Mouse (Mus musculus): ENCODE data around the gene Ksr2. TPM values are rescaled to one million over a fixed set of nuclear protein-coding genes. Genes with fewer than 3 reads are reported as not detected.
"Not testable (repeated sequence)": the region's sequence is repeated elsewhere in the genome, so short reads cannot be mapped to it uniquely, and the experiment has no call there.

Gene Ksr2
- polyA plus RNA-seq, 1 experiment from 2014 or later: 0.15 TPM

DNA sequence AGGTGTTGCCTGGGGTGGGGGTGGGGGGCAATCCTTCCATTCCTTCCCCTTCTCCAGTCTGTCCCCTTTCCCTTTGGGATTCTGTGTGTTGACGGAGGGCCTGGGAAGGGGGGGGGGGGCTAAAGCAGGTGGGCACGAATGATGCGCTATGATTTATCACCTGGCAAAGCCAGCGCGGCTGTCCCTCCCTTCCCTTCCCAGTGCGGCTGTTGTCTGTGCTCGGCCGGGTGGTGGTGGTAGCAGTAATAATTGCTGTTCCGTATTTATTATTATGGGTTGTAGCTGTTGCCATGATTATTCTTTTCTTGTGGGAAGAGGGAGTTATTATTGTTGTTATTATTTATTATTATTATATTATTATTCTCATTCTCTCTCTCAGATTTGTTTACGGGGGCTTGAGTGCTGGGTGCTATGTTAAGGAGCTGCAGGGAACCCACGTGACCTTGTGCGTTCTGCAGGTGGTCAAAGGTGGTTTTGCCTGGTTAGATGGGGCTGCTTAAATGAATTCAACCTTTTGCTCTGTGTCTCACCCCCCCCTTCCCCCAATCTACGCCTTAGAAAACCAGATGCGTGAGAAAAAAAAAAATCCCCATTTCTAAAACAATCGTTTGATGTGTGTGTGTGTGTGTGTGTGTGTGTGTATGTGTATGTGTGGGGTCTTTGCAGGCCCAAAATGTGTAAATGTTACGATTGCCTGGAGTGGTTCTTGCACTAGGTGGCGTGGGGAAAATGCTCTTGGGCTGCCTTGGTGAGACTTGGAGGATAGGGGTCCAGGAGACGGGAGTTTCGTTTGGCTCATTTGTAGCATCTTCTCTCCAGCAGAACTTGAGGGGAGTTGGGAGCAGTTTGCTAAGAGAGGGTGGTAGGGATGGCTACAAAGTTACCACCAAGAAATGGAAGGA is 1.5 kb downstream of the Ksr2 start:
- Histone ChIP-seq H3K4me3 (no peak overlapping the region), H3K4me1 (peaks cover 13% of the 10 kb centered on the region), H3K36me3 (no peaks in the 10 kb centered on the region), H3K27me3 (peaks cover 78% of the 10 kb centered on the region), H3K9me3 (no peaks in the 10 kb centered on the region), H3K27ac (no peak overlapping the region), H3K9ac (no peak overlapping the region), H3K4me2 (replicated peaks) (0 out of 2 replicates have a peak overlapping the region, but pooled peaks have one; percentile 99)
- no peak for ATAC-seq (ENCODE audit: low FRiP score, low read depth)
- WGBS: 25% methylated on average over 19 of the region's 19 CpGs

- Histone ChIP-seq H3K9ac (no peak overlapping the region), H3K36me3 (no peaks in the 10 kb centered on the region), H3K27me3 (peaks cover 56% of the 10 kb centered on the region), H3K9me3 (no peaks in the 10 kb centered on the region), H3K4me1 (peaks cover 13% of the 10 kb centered on the region), H3K4me3 (no peak overlapping the region), H3K27ac (no peak overlapping the region), H3K4me2 (replicated peaks) (no peak overlapping the region)
- WGBS: 75% methylated on average over 2 of the region's 2 CpGs
- no peak for ATAC-seq (ENCODE audit: low FRiP score, low read depth)
These were observed 3.6 kb downstream of the Ksr2 start for GRCm38 (mm10) chr5:117417442-117417841.

- WGBS: 90% methylated on average over 7 of the region's 7 CpGs
These were observed 19.7 kb downstream of the Ksr2 start for GRCm38 (mm10) chr5:117433501-117433900.

GRCm38 (mm10) chr5:117440261-117440660 is 26.5 kb downstream of the Ksr2 start:
- Histone ChIP-seq H3K36me3 (no peaks in the 10 kb centered on the region), H3K27ac (no peak overlapping the region), H3K4me1 (peaks cover 16% of the 10 kb centered on the region), H3K4me3 (no peak overlapping the region), H3K4me2 (replicated peaks) (no peak overlapping the region), H3K9ac (no peak overlapping the region), H3K27me3 (no peaks in the 10 kb centered on the region), H3K9me3 (no peaks in the 10 kb centered on the region)
- 94% methylated on average over 11 of the region's 11 CpGs for WGBS
- no peak for ATAC-seq (ENCODE audit: low FRiP score, low read depth)

More at GRCm38 (mm10) chr5:117433501-117433900, 19.7 kb downstream of the Ksr2 start:
- H3K4me3 ChIP-seq; H3K9me3 ChIP-seq; H3K9ac ChIP-seq; H3K4me2 ChIP-seq (replicated peaks); H3K27me3 ChIP-seq; ATAC-seq (ENCODE audit: low FRiP score, low read depth); H3K4me1 ChIP-seq; H3K27ac ChIP-seq; H3K36me3 ChIP-seq: not testable (repeated sequence)

GRCm38 (mm10) chr5:117441242-117441842 is 27.5 kb downstream of the Ksr2 start:
- Histone ChIP-seq H3K27ac (no peak overlapping the region; the same call in 1 of the 2 replicates), H3K36me3 (no peaks in the 10 kb centered on the region), H3K4me2 (replicated peaks) (no peak overlapping the region), H3K4me1 (peaks cover 16% of the 10 kb centered on the region), H3K4me3 (no peak overlapping the region), H3K9ac (no peak overlapping the region), H3K27me3 (no peaks in the 10 kb centered on the region), H3K9me3 (no peaks in the 10 kb centered on the region)
- 47% methylated on average over 18 of the region's 18 CpGs for WGBS
- ATAC-seq (ENCODE audit: low FRiP score, low read depth): no peak

- H3K4me3 ChIP-seq: no peak overlapping the region
- WGBS: 71% methylated on average over 12 of the region's 12 CpGs
- no peak overlapping the region for H3K9ac ChIP-seq
- no peaks in the 10 kb centered on the region for H3K36me3 ChIP-seq
- no peaks in the 10 kb centered on the region for H3K9me3 ChIP-seq
- peak; percentile 54; the same call in 1 of the 2 replicates for ATAC-seq (ENCODE audit: low FRiP score, low read depth)
- no peak overlapping the region for H3K4me2 ChIP-seq (replicated peaks)
- peaks cover 3% of the 10 kb centered on the region; the same call in 1 of the 2 replicates for H3K27me3 ChIP-seq
- peaks cover 16% of the 10 kb centered on the region for H3K4me1 ChIP-seq
- H3K27ac ChIP-seq: peak overlapping the region; percentile 39; the same call in 1 of the 2 replicates
These were observed 28.5 kb downstream of the Ksr2 start for GRCm38 (mm10) chr5:117442157-117442765.

- H3K36me3 ChIP-seq: no peaks in the 10 kb centered on the region
- H3K4me3 ChIP-seq: no peak overlapping the region
- peaks cover 16% of the 10 kb centered on the region for H3K4me1 ChIP-seq
- peaks cover 8% of the 10 kb centered on the region; the same call in 1 of the 2 replicates for H3K27me3 ChIP-seq
- no peak overlapping the region for H3K4me2 ChIP-seq (replicated peaks)
- 91% methylated on average over 4 of the region's 4 CpGs for WGBS
- no peaks in the 10 kb centered on the region for H3K9me3 ChIP-seq
- no peak overlapping the region for H3K9ac ChIP-seq
- H3K27ac ChIP-seq: no peak overlapping the region
- no peak for ATAC-seq (ENCODE audit: low FRiP score, low read depth)
These were observed 29.3 kb downstream of the Ksr2 start for GRCm38 (mm10) chr5:117443141-117443540.

- H3K36me3 ChIP-seq: no peaks in the 10 kb centered on the region
- no peaks in the 10 kb centered on the region for H3K9me3 ChIP-seq
- H3K4me1 ChIP-seq: peaks cover 16% of the 10 kb centered on the region
- whole genome bisulfite sequencing: 91% methylated on average over 6 of the region's 6 CpGs
- no peak overlapping the region for H3K27ac ChIP-seq
- ATAC-seq (ENCODE audit: low FRiP score, low read depth): no peak
- no peak overlapping the region for H3K4me3 ChIP-seq
- no peak overlapping the region for H3K4me2 ChIP-seq (replicated peaks)
- no peak overlapping the region for H3K9ac ChIP-seq
- peaks cover 8% of the 10 kb centered on the region; the same call in 1 of the 2 replicates for H3K27me3 ChIP-seq
These were observed 30.1 kb downstream of the Ksr2 start for GRCm38 (mm10) chr5:117443902-117444301.

GRCm38 (mm10) chr5:117447698-117448097 is 33.9 kb downstream of the Ksr2 start:
- Histone ChIP-seq H3K4me3 (no peak overlapping the region), H3K27ac (no peak overlapping the region), H3K4me2 (replicated peaks) (no peak overlapping the region), H3K4me1 (no peaks in the 10 kb centered on the region), H3K27me3 (peaks cover 8% of the 10 kb centered on the region; the same call in 1 of the 2 replicates), H3K9me3 (no peaks in the 10 kb centered on the region), H3K36me3 (no peaks in the 10 kb centered on the region), H3K9ac (no peak overlapping the region)
- ATAC-seq (ENCODE audit: low FRiP score, low read depth): no peak
- WGBS: 43% methylated on average over 6 of the region's 6 CpGs

DNA sequence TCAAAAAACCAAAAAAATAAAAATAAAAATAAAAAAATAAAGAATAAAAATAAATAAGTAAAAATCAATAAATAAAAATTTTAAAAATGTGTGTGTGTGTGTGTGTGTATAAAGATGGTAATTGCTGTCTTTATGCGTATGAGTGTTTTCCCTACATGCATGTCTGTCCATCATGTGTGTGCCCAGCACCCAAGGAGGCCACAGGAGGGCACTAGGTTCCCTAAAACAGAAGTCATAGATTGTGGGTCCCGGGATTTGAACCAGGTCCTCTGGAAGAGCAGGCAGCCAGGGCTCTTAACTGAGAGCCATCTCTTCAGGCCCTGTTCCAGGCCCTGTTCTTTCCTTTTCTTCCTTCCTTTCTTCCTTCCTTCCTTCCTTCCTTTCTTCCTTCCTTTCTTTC is 38.2 kb downstream of the Ksr2 start:
- Histone ChIP-seq H3K4me3 (no peak overlapping the region), H3K4me1 (no peaks in the 10 kb centered on the region), H3K36me3 (no peaks in the 10 kb centered on the region), H3K27ac (no peak overlapping the region), H3K9me3 (no peaks in the 10 kb centered on the region), H3K27me3 (peaks cover 7% of the 10 kb centered on the region; the same call in 1 of the 2 replicates), H3K4me2 (replicated peaks) (no peak overlapping the region), H3K9ac (no peak overlapping the region)
- WGBS: 96% methylated on average over 2 of the region's 2 CpGs
- no peak for ATAC-seq (ENCODE audit: low FRiP score, low read depth)

GRCm38 (mm10) chr5:117455546-117455945 is 41.7 kb downstream of the Ksr2 start:
- no peak for ATAC-seq (ENCODE audit: low FRiP score, low read depth)
- H3K9ac ChIP-seq: no peak overlapping the region
- no peak overlapping the region for H3K4me3 ChIP-seq
- H3K4me2 ChIP-seq (replicated peaks): no peak overlapping the region
- no peaks in the 10 kb centered on the region for H3K27me3 ChIP-seq
- H3K9me3 ChIP-seq: no peaks in the 10 kb centered on the region
- no peaks in the 10 kb centered on the region for H3K4me1 ChIP-seq
- no peak overlapping the region for H3K27ac ChIP-seq
- WGBS: 85% methylated on average over 8 of the region's 8 CpGs
- no peaks in the 10 kb centered on the region for H3K36me3 ChIP-seq

- WGBS: 61% methylated on average over 9 of the region's 9 CpGs
- Histone ChIP-seq H3K27me3 (no peaks in the 10 kb centered on the region), H3K4me2 (replicated peaks) (no peak overlapping the region), H3K36me3 (no peaks in the 10 kb centered on the region), H3K4me3 (no peak overlapping the region), H3K27ac (no peak overlapping the region), H3K9ac (no peak overlapping the region), H3K9me3 (no peaks in the 10 kb centered on the region), H3K4me1 (no peaks in the 10 kb centered on the region)
- ATAC-seq (ENCODE audit: low FRiP score, low read depth): no peak
These were observed 43.3 kb downstream of the Ksr2 start for GRCm38 (mm10) chr5:117457121-117457520.
